Mouse (Mus musculus): ENCODE data around the gene Nhsl1. TPM values are rescaled to one million over a fixed set of nuclear protein-coding genes. Genes with fewer than 3 reads are reported as not detected.

The Nhsl1 gene
- polyA plus RNA-seq, 1 experiment from 2014 or later, result 8.1 TPM

GRCm38 (mm10) chr10:18339386-18339785 lies 20.6 kb downstream of the Nhsl1 start:
- Histone ChIP-seq H3K36me3 (ENCODE audit: control insufficient read depth, insufficient read depth, low read length) (no peaks in the 10 kb centered on the region), H3K4me1 (ENCODE audit: control insufficient read depth, insufficient read depth, low read length) (no peaks in the 10 kb centered on the region), H3K27me3 (replicated peaks; ENCODE audit: control insufficient read depth, insufficient read depth, low read length) (no peaks in the 10 kb centered on the region), H3K9ac (ENCODE audit: low read depth, low read length) (no peak overlapping the region), H3K9me3 (ENCODE audit: control insufficient read depth, low read length) (no peaks in the 10 kb centered on the region), H3K4me3 (ENCODE audit: low read length) (no peak overlapping the region), H3K4me2 (ENCODE audit: low read depth, low read length) (no peak overlapping the region), H3K27ac (ENCODE audit: low read length) (no peak overlapping the region)
- WGBS, result 81% methylated on average over 6 of the region's 6 CpGs
- ATAC-seq, result no peak

DNA sequence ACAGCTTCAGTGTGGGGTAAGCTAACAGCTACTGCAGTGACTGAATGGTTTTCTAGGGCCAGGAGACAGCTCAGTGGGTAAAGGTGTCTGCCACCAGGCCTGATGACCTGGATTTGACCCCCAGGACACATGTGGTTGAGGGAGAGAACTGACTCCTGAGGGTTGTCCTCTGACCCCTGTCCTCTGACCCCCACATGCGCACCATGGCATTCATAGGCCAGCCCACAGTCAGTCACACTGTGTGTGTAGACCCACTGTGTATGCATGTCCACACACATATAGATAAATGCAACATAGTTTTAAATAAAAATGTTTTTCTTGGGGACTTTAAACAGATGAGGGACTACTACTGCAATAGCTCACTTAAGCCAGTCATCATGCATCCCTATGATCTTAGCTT lies 22.1 kb downstream of the Nhsl1 start:
- Histone ChIP-seq H3K27me3 (replicated peaks; ENCODE audit: control insufficient read depth, insufficient read depth, low read length) (no peaks in the 10 kb centered on the region), H3K4me1 (ENCODE audit: control insufficient read depth, insufficient read depth, low read length) (no peaks in the 10 kb centered on the region), H3K4me2 (ENCODE audit: low read depth, low read length) (no peak overlapping the region), H3K36me3 (ENCODE audit: control insufficient read depth, insufficient read depth, low read length) (no peaks in the 10 kb centered on the region), H3K9ac (ENCODE audit: low read depth, low read length) (no peak overlapping the region), H3K27ac (ENCODE audit: low read length) (no peak overlapping the region), H3K4me3 (ENCODE audit: low read length) (no peak overlapping the region), H3K9me3 (ENCODE audit: control insufficient read depth, low read length) (no peaks in the 10 kb centered on the region)
- 97% methylated on average over 1 of the region's 1 CpGs for WGBS
- ATAC-seq, result no peak

DNA sequence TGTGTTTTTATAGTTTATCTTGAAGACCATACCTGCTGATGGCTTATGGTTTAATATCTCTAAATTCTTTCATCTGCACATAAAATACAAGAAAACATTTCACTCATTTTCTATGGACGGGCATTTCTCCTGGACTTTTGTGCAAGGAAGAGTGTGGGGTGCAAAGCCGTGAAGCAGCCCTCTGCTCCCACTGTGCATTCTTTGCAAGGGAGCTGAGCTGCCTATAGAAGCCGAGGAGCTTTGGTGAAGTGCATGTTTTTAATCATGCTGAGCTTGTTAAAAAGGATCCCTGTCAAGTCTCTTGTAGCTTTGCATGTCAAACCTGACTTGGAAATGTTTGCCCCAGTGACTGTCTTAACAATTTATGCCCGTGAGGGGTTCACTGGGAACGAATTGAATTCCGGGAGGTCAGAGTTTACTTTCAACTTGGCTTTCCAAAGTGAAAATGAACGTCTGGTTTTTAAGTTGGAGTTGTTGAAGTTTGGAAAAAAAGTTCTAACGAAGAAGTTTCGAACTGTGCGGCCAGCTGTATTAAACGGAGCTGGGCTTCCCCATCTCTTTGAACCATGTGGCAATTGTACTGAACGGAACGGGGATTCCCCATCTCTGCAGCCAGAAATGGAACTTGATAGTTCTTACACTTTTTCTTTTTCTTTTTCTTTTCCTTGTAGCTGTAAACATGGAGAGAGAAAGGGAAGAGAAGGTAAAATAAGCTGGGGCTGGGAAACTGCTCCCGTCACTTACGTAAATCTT lies 22.8 kb downstream of the Nhsl1 start:
- ATAC-seq, result no peak
- Histone ChIP-seq H3K36me3 (ENCODE audit: control insufficient read depth, insufficient read depth, low read length) (no peaks in the 10 kb centered on the region), H3K9ac (ENCODE audit: low read depth, low read length) (no peak overlapping the region), H3K4me3 (ENCODE audit: low read length) (no peak overlapping the region), H3K27ac (ENCODE audit: low read length) (no peak overlapping the region), H3K4me1 (ENCODE audit: control insufficient read depth, insufficient read depth, low read length) (no peaks in the 10 kb centered on the region), H3K27me3 (replicated peaks; ENCODE audit: control insufficient read depth, insufficient read depth, low read length) (no peaks in the 10 kb centered on the region), H3K9me3 (ENCODE audit: control insufficient read depth, low read length) (no peaks in the 10 kb centered on the region), H3K4me2 (ENCODE audit: low read depth, low read length) (no peak overlapping the region)
- 44% methylated on average over 15 of the region's 15 CpGs for WGBS

DNA sequence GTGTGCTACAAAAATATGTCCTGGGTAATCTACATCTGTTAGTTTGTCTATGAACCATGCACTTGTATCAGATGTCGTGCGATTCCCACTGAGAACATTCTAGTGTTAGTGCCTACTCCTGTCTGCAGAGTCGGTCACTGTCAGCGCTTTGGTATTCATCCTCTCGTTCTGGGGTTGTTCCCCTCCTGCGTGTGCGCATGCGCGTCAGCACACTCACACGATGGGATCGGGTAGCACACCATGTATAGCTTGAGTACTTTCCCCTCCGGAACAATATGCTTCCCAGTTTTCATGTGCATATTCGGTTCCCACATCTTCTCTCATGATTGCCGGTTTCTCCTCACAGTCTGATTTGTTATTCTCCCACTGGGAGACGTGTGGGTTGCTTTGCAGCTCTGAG lies 28.4 kb downstream of the Nhsl1 start:
- no peak overlapping the region for H3K9ac ChIP-seq (ENCODE audit: low read depth, low read length)
- no peak for ATAC-seq
- peaks cover 3% of the 10 kb centered on the region for H3K4me1 ChIP-seq (ENCODE audit: control insufficient read depth, insufficient read depth, low read length)
- no peaks in the 10 kb centered on the region for H3K9me3 ChIP-seq (ENCODE audit: control insufficient read depth, low read length)
- H3K27me3 ChIP-seq (replicated peaks; ENCODE audit: control insufficient read depth, insufficient read depth, low read length), result no peaks in the 10 kb centered on the region
- H3K27ac ChIP-seq (ENCODE audit: low read length), result no peak overlapping the region
- no peaks in the 10 kb centered on the region for H3K36me3 ChIP-seq (ENCODE audit: control insufficient read depth, insufficient read depth, low read length)
- no peak overlapping the region for H3K4me3 ChIP-seq (ENCODE audit: low read length)
- H3K4me2 ChIP-seq (ENCODE audit: low read depth, low read length), result no peak overlapping the region
- WGBS, result 91% methylated on average over 15 of the region's 15 CpGs

DNA sequence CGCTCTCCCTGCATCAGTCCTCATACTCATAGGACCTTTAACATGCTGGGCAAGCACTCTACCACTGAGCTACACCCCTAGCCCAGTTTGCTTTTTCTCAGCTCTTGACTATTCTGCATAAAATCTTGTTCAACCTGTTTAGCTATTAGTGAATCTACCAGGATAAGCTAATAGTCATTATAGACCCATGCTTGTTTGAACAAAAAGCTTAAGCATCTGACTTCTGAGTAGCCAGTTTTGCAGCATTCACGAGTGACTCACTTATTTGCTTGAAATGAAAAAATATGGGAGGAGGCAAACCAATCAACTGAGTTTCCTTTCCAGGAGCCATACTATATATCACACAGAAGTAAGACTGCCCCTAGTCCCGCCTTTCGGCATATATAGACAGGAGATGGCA lies 32.0 kb downstream of the Nhsl1 start:
- no peak overlapping the region for H3K9ac ChIP-seq (ENCODE audit: low read depth, low read length)
- no peaks in the 10 kb centered on the region for H3K27me3 ChIP-seq (replicated peaks; ENCODE audit: control insufficient read depth, insufficient read depth, low read length)
- H3K4me3 ChIP-seq (ENCODE audit: low read length), result no peak overlapping the region
- 72% methylated on average over 4 of the region's 4 CpGs for WGBS
- no peaks in the 10 kb centered on the region for H3K9me3 ChIP-seq (ENCODE audit: control insufficient read depth, low read length)
- peaks cover 3% of the 10 kb centered on the region for H3K4me1 ChIP-seq (ENCODE audit: control insufficient read depth, insufficient read depth, low read length)
- no peak overlapping the region for H3K4me2 ChIP-seq (ENCODE audit: low read depth, low read length)
- no peak overlapping the region for H3K27ac ChIP-seq (ENCODE audit: low read length)
- no peaks in the 10 kb centered on the region for H3K36me3 ChIP-seq (ENCODE audit: control insufficient read depth, insufficient read depth, low read length)
- no peak; the same call in 1 of the 2 replicates for ATAC-seq

DNA sequence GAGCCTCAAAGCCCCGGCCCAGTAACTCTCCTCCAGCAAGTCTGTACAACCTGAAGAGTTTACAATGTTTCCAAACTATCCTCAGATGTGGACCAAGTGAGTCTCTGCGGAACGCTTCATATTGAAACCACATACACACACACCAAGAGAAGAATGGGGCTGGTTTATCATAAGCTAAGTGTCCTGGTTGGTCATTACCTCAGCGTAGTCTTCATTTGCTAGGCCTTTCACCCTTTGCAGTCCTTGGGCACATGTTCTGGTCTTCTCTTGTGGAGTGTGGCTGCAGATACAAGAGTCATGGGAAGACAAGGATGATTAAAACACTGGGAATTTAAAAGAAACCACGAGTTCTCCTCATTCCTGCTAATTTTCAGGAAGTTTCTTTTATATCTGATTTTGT lies 34.2 kb downstream of the Nhsl1 start:
- peaks cover 3% of the 10 kb centered on the region for H3K4me1 ChIP-seq (ENCODE audit: control insufficient read depth, insufficient read depth, low read length)
- no peaks in the 10 kb centered on the region for H3K9me3 ChIP-seq (ENCODE audit: control insufficient read depth, low read length)
- ATAC-seq, result no peak
- 78% methylated on average over 5 of the region's 5 CpGs for WGBS
- no peak overlapping the region for H3K9ac ChIP-seq (ENCODE audit: low read depth, low read length)
- H3K36me3 ChIP-seq (ENCODE audit: control insufficient read depth, insufficient read depth, low read length), result no peaks in the 10 kb centered on the region
- no peak overlapping the region for H3K4me3 ChIP-seq (ENCODE audit: low read length)
- H3K27me3 ChIP-seq (replicated peaks; ENCODE audit: control insufficient read depth, insufficient read depth, low read length), result no peaks in the 10 kb centered on the region
- no peak overlapping the region for H3K4me2 ChIP-seq (ENCODE audit: low read depth, low read length)
- H3K27ac ChIP-seq (ENCODE audit: low read length), result no peak overlapping the region

DNA sequence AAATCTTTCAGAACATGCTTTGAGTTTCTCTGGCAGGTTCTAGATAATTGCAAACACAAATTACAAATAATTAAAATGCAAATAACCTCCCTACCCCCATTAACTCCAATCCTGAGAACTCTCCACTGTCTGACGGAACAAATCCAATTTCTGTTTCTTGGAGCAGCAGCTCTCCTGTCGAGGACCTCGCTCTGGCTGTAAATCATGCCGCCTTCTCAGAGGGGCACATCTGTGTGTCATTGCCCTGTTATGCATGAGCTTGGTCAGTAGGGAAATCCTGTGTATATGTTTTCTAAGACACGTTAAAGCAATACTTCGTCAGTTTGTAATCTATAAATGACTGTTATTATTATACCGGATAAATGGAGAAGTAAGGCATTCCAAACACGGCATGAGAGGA lies 35.3 kb downstream of the Nhsl1 start:
- ATAC-seq, result no peak
- Histone ChIP-seq H3K4me3 (ENCODE audit: low read length) (no peak overlapping the region), H3K27me3 (replicated peaks; ENCODE audit: control insufficient read depth, insufficient read depth, low read length) (no peaks in the 10 kb centered on the region), H3K36me3 (ENCODE audit: control insufficient read depth, insufficient read depth, low read length) (no peaks in the 10 kb centered on the region), H3K9ac (ENCODE audit: low read depth, low read length) (no peak overlapping the region), H3K9me3 (ENCODE audit: control insufficient read depth, low read length) (no peaks in the 10 kb centered on the region), H3K4me2 (ENCODE audit: low read depth, low read length) (no peak overlapping the region), H3K4me1 (ENCODE audit: control insufficient read depth, insufficient read depth, low read length) (peaks cover 3% of the 10 kb centered on the region), H3K27ac (ENCODE audit: low read length) (no peak overlapping the region)
- 55% methylated on average over 8 of the region's 8 CpGs for WGBS

- ATAC-seq, result no peak
- Histone ChIP-seq H3K9ac (ENCODE audit: low read depth, low read length) (no peak overlapping the region), H3K27me3 (replicated peaks; ENCODE audit: control insufficient read depth, insufficient read depth, low read length) (no peaks in the 10 kb centered on the region), H3K4me3 (ENCODE audit: low read length) (no peak overlapping the region), H3K36me3 (ENCODE audit: control insufficient read depth, insufficient read depth, low read length) (no peaks in the 10 kb centered on the region), H3K4me2 (ENCODE audit: low read depth, low read length) (no peak overlapping the region), H3K4me1 (ENCODE audit: control insufficient read depth, insufficient read depth, low read length) (no peaks in the 10 kb centered on the region; the same call in 1 of the 2 replicates), H3K27ac (ENCODE audit: low read length) (no peak overlapping the region), H3K9me3 (ENCODE audit: control insufficient read depth, low read length) (no peaks in the 10 kb centered on the region)
- 81% methylated on average over 6 of the region's 6 CpGs for WGBS
Observed at GRCm38 (mm10) chr10:18356461-18356860, 37.7 kb downstream of the Nhsl1 start.

GRCm38 (mm10) chr10:18357212-18357611 lies 38.4 kb downstream of the Nhsl1 start:
- H3K27me3 ChIP-seq (replicated peaks; ENCODE audit: control insufficient read depth, insufficient read depth, low read length), result no peaks in the 10 kb centered on the region
- no peak overlapping the region for H3K4me3 ChIP-seq (ENCODE audit: low read length)
- no peak overlapping the region for H3K4me2 ChIP-seq (ENCODE audit: low read depth, low read length)
- H3K27ac ChIP-seq (ENCODE audit: low read length), result no peak overlapping the region
- ATAC-seq, result no peak
- WGBS, result 72% methylated on average over 6 of the region's 6 CpGs
- H3K4me1 ChIP-seq (ENCODE audit: control insufficient read depth, insufficient read depth, low read length), result no peaks in the 10 kb centered on the region; the same call in 1 of the 2 replicates
- no peaks in the 10 kb centered on the region for H3K9me3 ChIP-seq (ENCODE audit: control insufficient read depth, low read length)
- H3K36me3 ChIP-seq (ENCODE audit: control insufficient read depth, insufficient read depth, low read length), result no peaks in the 10 kb centered on the region
- H3K9ac ChIP-seq (ENCODE audit: low read depth, low read length), result no peak overlapping the region

DNA sequence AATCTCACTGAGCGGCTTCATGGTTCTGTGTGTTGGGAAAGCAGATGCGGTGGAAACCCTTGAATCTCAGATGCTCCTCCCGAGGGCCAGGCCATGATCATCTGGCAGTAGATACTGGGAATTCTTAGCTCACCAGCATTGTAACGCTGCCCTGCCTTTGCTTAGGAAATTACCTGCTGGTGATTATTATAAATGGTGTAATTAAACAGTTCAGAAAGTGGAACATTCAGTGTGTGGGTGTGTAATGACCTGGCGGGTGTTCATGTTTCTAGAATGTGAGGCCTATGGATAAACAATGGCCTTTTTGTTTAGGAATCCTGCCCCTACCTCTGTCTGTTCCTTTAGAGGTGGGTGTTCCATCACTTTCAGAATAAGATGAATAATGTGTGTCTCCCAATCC lies 39.7 kb downstream of the Nhsl1 start:
- Histone ChIP-seq H3K27ac (ENCODE audit: low read length) (no peak overlapping the region), H3K9me3 (ENCODE audit: control insufficient read depth, low read length) (no peaks in the 10 kb centered on the region), H3K4me1 (ENCODE audit: control insufficient read depth, insufficient read depth, low read length) (no peaks in the 10 kb centered on the region; the same call in 1 of the 2 replicates), H3K4me2 (ENCODE audit: low read depth, low read length) (no peak overlapping the region), H3K36me3 (ENCODE audit: control insufficient read depth, insufficient read depth, low read length) (no peaks in the 10 kb centered on the region), H3K9ac (ENCODE audit: low read depth, low read length) (no peak overlapping the region), H3K4me3 (ENCODE audit: low read length) (no peak overlapping the region), H3K27me3 (replicated peaks; ENCODE audit: control insufficient read depth, insufficient read depth, low read length) (no peaks in the 10 kb centered on the region)
- 59% methylated on average over 5 of the region's 5 CpGs for WGBS
- no peak for ATAC-seq
